Mouse (Mus musculus) megakaryocyte, embryonic 14.5 days (primary cell): Measurements from ENCODE around the gene D630039A03Rik. TPM values are rescaled to one million over a fixed set of nuclear protein-coding genes. Genes with fewer than 3 reads are reported as not detected.
A peak's percentile ranks its signal among the peaks of the same experiment; 100 is the strongest.

Experiments used
- H3K27me3 ChIP-seq: replicated peaks from 2 replicates; pipeline ENCODE3; 2012; ENCODE audit warnings: inconsistent platforms
- H3K36me3 ChIP-seq: replicated peaks from 2 replicates; pipeline ENCODE3; 2012; ENCODE audit warnings: low read length, inconsistent platforms, mixed read lengths
- H3K4me1 ChIP-seq: 2 replicates; pipeline ENCODE4 v1.6.1; 2012; ENCODE audit warnings: inconsistent platforms
- H3K4me3 ChIP-seq: replicated peaks from 2 replicates; pipeline ENCODE3; 2012; ENCODE audit warnings: moderate library complexity, mild to moderate bottlenecking, inconsistent platforms
- H3K9me3 ChIP-seq: 2 replicates; pipeline ENCODE4 v1.6.1; 2012; ENCODE audit warnings: inconsistent platforms
- FLI1 ChIP-seq: IDR thresholded peaks from 2 replicates; pipeline ENCODE4 v1.6.1; 2012; ENCODE audit warnings: low read length, inconsistent platforms, mixed read lengths
- GATA1 ChIP-seq: IDR thresholded peaks from 3 replicates; pipeline ENCODE4 v1.6.1; 2012; ENCODE audit warnings: mixed read lengths, low read length, inconsistent platforms, borderline replicate concordance
- polyA plus RNA-seq: library from polyadenylated mRNA; stranded (reverse); fragments of >175 nt; gene quantifications from 2 replicates; pipeline ENCODE4 v1.2.3, GENCODE M21; 2012; ENCODE audit warnings: low replicate concordance; ENCODE audit not compliant: insufficient read depth

The D630039A03Rik gene
- polyA plus RNA-seq = not detected in 2 replicates

- no peak for TF ChIP-seq FLI1
- TF ChIP-seq GATA1 = no peak
- peaks cover 25% of the 10 kb centered on the region for H3K4me1 ChIP-seq
- H3K36me3 ChIP-seq = no peaks in the 10 kb centered on the region
- peak within 1 kb of the TSS; percentile 44 for H3K4me3 ChIP-seq
- H3K9me3 ChIP-seq = peaks cover 3% of the 10 kb centered on the region; the same call in 1 of the 2 replicates
- peaks cover 18% of the 10 kb centered on the region for H3K27me3 ChIP-seq
Observed at GRCm38 (mm10) chr4:57916201-57916661, at the start of gene D630039A03Rik. D630039A03Rik (minus strand) TSS chr4:57916297.

- H3K27me3 ChIP-seq = no peaks in the 10 kb centered on the region
- H3K4me3 ChIP-seq = no peak overlapping the region
- no peaks in the 10 kb centered on the region for H3K9me3 ChIP-seq
- TF ChIP-seq FLI1 (no peak), GATA1 (no peak)
- H3K36me3 ChIP-seq = no peaks in the 10 kb centered on the region
- H3K4me1 ChIP-seq = peaks cover 5% of the 10 kb centered on the region; the same call in 1 of the 2 replicates
Observed at GRCm38 (mm10) chr4:57965516-57965915, 49.4 kb upstream of the D630039A03Rik start.

- TF ChIP-seq FLI1 (no peak), GATA1 (no peak)
- no peaks in the 10 kb centered on the region for H3K36me3 ChIP-seq
- H3K4me1 ChIP-seq = peaks cover 6% of the 10 kb centered on the region
- no peak overlapping the region for H3K4me3 ChIP-seq
- H3K9me3 ChIP-seq = no peaks in the 10 kb centered on the region
- H3K27me3 ChIP-seq = no peaks in the 10 kb centered on the region
Observed at GRCm38 (mm10) chr4:57964143-57964542, 48.0 kb upstream of the D630039A03Rik start.

GRCm38 (mm10) chr4:57959056-57959455, 43.0 kb upstream of the D630039A03Rik start:
- peaks cover 4% of the 10 kb centered on the region for H3K36me3 ChIP-seq
- no peak for TF ChIP-seq FLI1
- TF ChIP-seq GATA1 = no peak
- H3K4me3 ChIP-seq = no peak overlapping the region
- H3K9me3 ChIP-seq = no peaks in the 10 kb centered on the region
- H3K4me1 ChIP-seq = peaks cover 40% of the 10 kb centered on the region
- no peaks in the 10 kb centered on the region for H3K27me3 ChIP-seq

- peak overlapping the region; percentile 99 for H3K4me3 ChIP-seq
- TF ChIP-seq FLI1 (no peak), GATA1 (no peak)
- H3K4me1 ChIP-seq = peaks cover 48% of the 10 kb centered on the region
- no peaks in the 10 kb centered on the region for H3K9me3 ChIP-seq
- peaks cover 11% of the 10 kb centered on the region for H3K36me3 ChIP-seq
- no peaks in the 10 kb centered on the region for H3K27me3 ChIP-seq
Observed at GRCm38 (mm10) chr4:57958098-57958497, 42.0 kb upstream of the D630039A03Rik start.

- Histone ChIP-seq H3K4me1 (peaks cover 54% of the 10 kb centered on the region), H3K36me3 (peaks cover 14% of the 10 kb centered on the region), H3K4me3 (peak overlapping the region; percentile 99), H3K27me3 (no peaks in the 10 kb centered on the region), H3K9me3 (no peaks in the 10 kb centered on the region)
- TF ChIP-seq GATA1 (no peak), FLI1 (no peak)
Observed at GRCm38 (mm10) chr4:57957200-57958085, 41.3 kb upstream of the D630039A03Rik start.

- no peak for TF ChIP-seq GATA1
- TF ChIP-seq FLI1 = no peak
- H3K36me3 ChIP-seq = peaks cover 26% of the 10 kb centered on the region
- peaks cover 51% of the 10 kb centered on the region for H3K4me1 ChIP-seq
- peak within 1 kb of the TSS; percentile 99 for H3K4me3 ChIP-seq
- H3K27me3 ChIP-seq = no peaks in the 10 kb centered on the region
- H3K9me3 ChIP-seq = peaks cover 4% of the 10 kb centered on the region; the same call in 1 of the 2 replicates
Observed at GRCm38 (mm10) chr4:57956029-57956960, 40.2 kb upstream of the D630039A03Rik start, which contains the start of gene Txn1. Txn1 (minus strand) TSS chr4:57956411.

- Histone ChIP-seq H3K4me1 (peaks cover 51% of the 10 kb centered on the region), H3K4me3 (peak overlapping the region; percentile 99), H3K36me3 (peaks cover 33% of the 10 kb centered on the region), H3K9me3 (peaks cover 4% of the 10 kb centered on the region; the same call in 1 of the 2 replicates), H3K27me3 (no peaks in the 10 kb centered on the region)
- no peak for TF ChIP-seq GATA1
Observed at GRCm38 (mm10) chr4:57955544-57955958, 39.5 kb upstream of the D630039A03Rik start.

GRCm38 (mm10) chr4:57954991-57955390, 38.9 kb upstream of the D630039A03Rik start:
- Histone ChIP-seq H3K4me3 (peak overlapping the region; percentile 99), H3K9me3 (peaks cover 4% of the 10 kb centered on the region; the same call in 1 of the 2 replicates), H3K36me3 (peaks cover 39% of the 10 kb centered on the region), H3K4me1 (peaks cover 51% of the 10 kb centered on the region), H3K27me3 (no peaks in the 10 kb centered on the region)
- TF ChIP-seq GATA1 = no peak
- no peak for TF ChIP-seq FLI1

GRCm38 (mm10) chr4:57954580-57954979, 38.5 kb upstream of the D630039A03Rik start:
- H3K9me3 ChIP-seq = peaks cover 4% of the 10 kb centered on the region; the same call in 1 of the 2 replicates
- peak overlapping the region; percentile 99 for H3K4me3 ChIP-seq
- H3K36me3 ChIP-seq = peaks cover 43% of the 10 kb centered on the region
- no peaks in the 10 kb centered on the region for H3K27me3 ChIP-seq
- H3K4me1 ChIP-seq = peaks cover 54% of the 10 kb centered on the region
- TF ChIP-seq FLI1 = no peak
- no peak for TF ChIP-seq GATA1
